Mouse (Mus musculus): ENCODE data around the gene Plpp7. TPM values are rescaled to one million over a fixed set of nuclear protein-coding genes. Genes with fewer than 3 reads are reported as not detected.

Plpp7 gene
- polyA plus RNA-seq, 1 experiment from 2014 or later, result 2.0 TPM

GRCm38 (mm10) chr2:32059613-32060012 lies 35.7 kb upstream of the Plpp7 start:
- H3K4me1 ChIP-seq (replicated peaks), result peaks cover 88% of the 10 kb centered on the region
- H3K27me3 ChIP-seq, result no peaks in the 10 kb centered on the region
- peak overlapping the region; percentile 87 for H3K27ac ChIP-seq
- H3K4me2 ChIP-seq, result no peak overlapping the region
- no peaks in the 10 kb centered on the region for H3K9me3 ChIP-seq (replicated peaks)
- no peak for ATAC-seq (ENCODE audit: low read depth)
- DNase-seq, result no peak
- no peak overlapping the region for H3K4me3 ChIP-seq (replicated peaks)
- H3K9ac ChIP-seq, result peak overlapping the region; percentile 7; the same call in 1 of the 2 replicates
- 59% methylated on average over 6 of the region's 6 CpGs for WGBS (ENCODE audit: insufficient replicate concordance)
- peaks cover 8% of the 10 kb centered on the region for H3K36me3 ChIP-seq

GRCm38 (mm10) chr2:32060228-32060805 lies 35.0 kb upstream of the Plpp7 start:
- ATAC-seq (ENCODE audit: low read depth), result no peak

DNA sequence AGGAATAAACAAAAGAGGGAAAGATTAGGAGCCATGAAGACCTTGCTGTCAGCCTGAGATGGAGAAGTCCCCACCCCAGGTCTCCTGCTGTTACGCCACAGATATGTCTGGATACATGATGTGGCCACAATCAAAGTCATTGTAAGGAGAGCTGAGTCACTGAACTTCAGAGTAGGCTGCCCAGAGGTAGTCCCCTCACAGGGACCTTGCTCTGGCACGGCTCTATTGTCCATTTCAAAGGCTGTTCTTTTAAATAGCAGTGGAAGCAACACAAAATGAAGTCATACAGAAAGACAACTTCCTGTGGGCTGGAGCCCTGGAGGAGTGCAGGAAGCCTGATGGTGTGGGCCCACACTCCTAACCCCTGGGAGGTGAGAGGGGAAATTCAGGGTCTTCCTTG lies 34.1 kb upstream of the Plpp7 start:
- H3K9me3 ChIP-seq (replicated peaks), result no peaks in the 10 kb centered on the region
- 8% methylated on average over 2 of the region's 2 CpGs for WGBS (ENCODE audit: insufficient replicate concordance)
- DNase-seq (peak; percentile 65), ATAC-seq (ENCODE audit: low read depth) (peak; percentile 85)
- peaks cover 96% of the 10 kb centered on the region for H3K4me1 ChIP-seq (replicated peaks)
- H3K36me3 ChIP-seq, result peaks cover 23% of the 10 kb centered on the region
- no peak overlapping the region for H3K4me3 ChIP-seq (replicated peaks)
- no peaks in the 10 kb centered on the region for H3K27me3 ChIP-seq
- peak overlapping the region; percentile 52 for H3K9ac ChIP-seq
- H3K4me2 ChIP-seq, result peak overlapping the region; percentile 51
- peak overlapping the region; percentile 87 for H3K27ac ChIP-seq

More at GRCm38 (mm10) chr2:32060228-32060805, 35.0 kb upstream of the Plpp7 start:
- peak overlapping the region; percentile 87 for H3K27ac ChIP-seq
- DNase-seq, result no peak
- 0 out of 2 replicates have a peak overlapping the region, but pooled peaks have one; percentile 52 for H3K9ac ChIP-seq
- peaks cover 92% of the 10 kb centered on the region for H3K4me1 ChIP-seq (replicated peaks)
- 71% methylated on average over 6 of the region's 6 CpGs for WGBS (ENCODE audit: insufficient replicate concordance)
- peaks cover 15% of the 10 kb centered on the region for H3K36me3 ChIP-seq
- no peaks in the 10 kb centered on the region for H3K27me3 ChIP-seq
- no peaks in the 10 kb centered on the region for H3K9me3 ChIP-seq (replicated peaks)
- no peak overlapping the region for H3K4me3 ChIP-seq (replicated peaks)
- H3K4me2 ChIP-seq, result no peak overlapping the region

GRCm38 (mm10) chr2:32061722-32062505 lies 33.4 kb upstream of the Plpp7 start:
- H3K9ac ChIP-seq, result peak overlapping the region; percentile 52
- no peaks in the 10 kb centered on the region for H3K9me3 ChIP-seq (replicated peaks)
- DNase-seq, result peak; percentile 67
- WGBS (ENCODE audit: insufficient replicate concordance), result 24% methylated on average over 12 of the region's 12 CpGs
- peak overlapping the region; percentile 87 for H3K27ac ChIP-seq
- no peaks in the 10 kb centered on the region for H3K27me3 ChIP-seq
- peak; percentile 84 for ATAC-seq (ENCODE audit: low read depth)
- peak overlapping the region; percentile 51 for H3K4me2 ChIP-seq
- H3K36me3 ChIP-seq, result peaks cover 31% of the 10 kb centered on the region
- H3K4me1 ChIP-seq (replicated peaks), result peaks cover 94% of the 10 kb centered on the region
- H3K4me3 ChIP-seq (replicated peaks), result 0 out of 2 replicates have a peak overlapping the region, but pooled peaks have one; percentile 23

- H3K9ac ChIP-seq, result peak overlapping the region; percentile 52
- H3K4me1 ChIP-seq (replicated peaks), result peaks cover 85% of the 10 kb centered on the region
- peaks cover 40% of the 10 kb centered on the region for H3K36me3 ChIP-seq
- no peaks in the 10 kb centered on the region for H3K27me3 ChIP-seq
- WGBS (ENCODE audit: insufficient replicate concordance), result 66% methylated on average over 15 of the region's 15 CpGs
- DNase-seq (no peak), ATAC-seq (ENCODE audit: low read depth) (no peak)
- H3K9me3 ChIP-seq (replicated peaks), result no peaks in the 10 kb centered on the region
- peak overlapping the region; percentile 87 for H3K27ac ChIP-seq
- H3K4me3 ChIP-seq (replicated peaks), result no peak overlapping the region
- H3K4me2 ChIP-seq, result peak overlapping the region; percentile 51
Measured at GRCm38 (mm10) chr2:32062626-32063410, 32.5 kb upstream of the Plpp7 start.

DNA sequence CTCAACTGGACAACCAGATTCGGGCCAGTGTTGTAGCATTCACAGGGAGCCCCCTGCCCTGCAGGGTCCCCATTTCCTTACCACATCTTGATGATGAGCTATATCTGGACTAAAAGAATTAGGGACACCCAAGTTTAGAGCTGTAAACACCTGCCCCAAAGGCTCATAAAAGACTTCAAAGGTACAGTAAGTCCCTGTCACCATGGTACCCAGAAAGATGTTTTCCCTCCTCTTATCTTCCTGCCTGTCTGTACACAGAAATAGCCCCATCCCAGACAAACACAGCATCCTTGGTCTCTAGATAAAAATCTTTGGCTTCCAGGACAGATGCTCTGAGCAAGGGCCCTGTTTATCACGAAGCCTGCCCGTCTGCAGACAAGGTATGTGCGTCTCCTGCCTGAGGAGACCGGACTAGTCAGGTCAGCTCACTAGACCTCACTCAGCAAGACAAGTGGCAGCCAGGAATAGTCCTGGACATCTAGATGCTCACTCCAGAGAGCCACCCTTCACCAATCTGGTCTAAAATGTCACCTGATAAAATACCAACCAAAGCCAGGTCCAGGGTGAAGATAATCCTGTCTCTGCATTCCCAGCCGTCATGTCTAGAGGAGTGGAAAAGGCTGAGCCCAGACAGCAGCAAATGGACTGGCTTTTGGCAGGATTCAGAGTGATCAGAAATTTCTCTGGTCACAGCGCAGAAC lies 31.7 kb upstream of the Plpp7 start:
- no peaks in the 10 kb centered on the region for H3K27me3 ChIP-seq
- no peak overlapping the region for H3K4me3 ChIP-seq (replicated peaks)
- peaks cover 47% of the 10 kb centered on the region for H3K36me3 ChIP-seq
- ATAC-seq (ENCODE audit: low read depth), result no peak
- 47% methylated on average over 7 of the region's 7 CpGs for WGBS (ENCODE audit: insufficient replicate concordance)
- H3K4me1 ChIP-seq (replicated peaks), result peaks cover 82% of the 10 kb centered on the region
- no peak overlapping the region for H3K4me2 ChIP-seq
- H3K9me3 ChIP-seq (replicated peaks), result no peaks in the 10 kb centered on the region
- 0 out of 2 replicates have a peak overlapping the region, but pooled peaks have one; percentile 10 for H3K9ac ChIP-seq
- DNase-seq, result no peak
- H3K27ac ChIP-seq, result peak overlapping the region; percentile 87

GRCm38 (mm10) chr2:32064913-32065312 lies 30.4 kb upstream of the Plpp7 start:
- H3K27ac ChIP-seq, result peak overlapping the region; percentile 87; the same call in 1 of the 2 replicates
- H3K36me3 ChIP-seq, result peaks cover 61% of the 10 kb centered on the region
- H3K27me3 ChIP-seq, result no peaks in the 10 kb centered on the region

GRCm38 (mm10) chr2:32065371-32065791 lies 29.9 kb upstream of the Plpp7 start:
- H3K27me3 ChIP-seq, result no peaks in the 10 kb centered on the region
- H3K9ac ChIP-seq, result no peak overlapping the region
- DNase-seq, result no peak
- no peaks in the 10 kb centered on the region for H3K9me3 ChIP-seq (replicated peaks)
- H3K4me2 ChIP-seq, result no peak overlapping the region
- peaks cover 68% of the 10 kb centered on the region for H3K4me1 ChIP-seq (replicated peaks)
- H3K36me3 ChIP-seq, result peaks cover 63% of the 10 kb centered on the region
- 75% methylated on average over 5 of the region's 5 CpGs for WGBS (ENCODE audit: insufficient replicate concordance)
- H3K27ac ChIP-seq, result no peak overlapping the region
- H3K4me3 ChIP-seq (replicated peaks), result no peak overlapping the region
- ATAC-seq (ENCODE audit: low read depth), result no peak

More at GRCm38 (mm10) chr2:32064913-32065312, 30.4 kb upstream of the Plpp7 start:
- DNase-seq (no peak), ATAC-seq (ENCODE audit: low read depth) (no peak)
- H3K9me3 ChIP-seq (replicated peaks), result no peaks in the 10 kb centered on the region
- 62% methylated on average over 13 of the region's 13 CpGs for WGBS (ENCODE audit: insufficient replicate concordance)
- H3K4me1 ChIP-seq (replicated peaks), result peaks cover 73% of the 10 kb centered on the region
- H3K4me3 ChIP-seq (replicated peaks), result no peak overlapping the region
- no peak overlapping the region for H3K4me2 ChIP-seq
- H3K9ac ChIP-seq, result no peak overlapping the region

DNA sequence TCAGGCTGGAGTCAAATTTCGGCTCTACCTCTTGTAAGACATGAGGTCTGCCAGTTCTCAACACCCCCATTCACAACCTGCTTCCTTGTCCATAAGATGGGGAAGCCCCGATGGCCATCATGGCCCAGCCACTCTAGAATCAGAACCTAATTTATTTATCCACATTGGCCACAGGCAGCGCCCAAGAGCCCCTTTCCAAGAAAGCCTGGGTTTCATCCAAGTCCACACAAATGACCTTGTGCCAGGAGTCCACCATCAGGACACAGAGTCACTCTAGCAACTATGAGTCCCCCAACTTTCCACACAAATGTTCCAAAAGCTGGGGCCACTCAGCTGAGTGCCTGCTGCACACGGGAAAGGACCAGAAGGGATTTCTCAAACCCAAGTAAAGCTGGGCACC lies 29.3 kb upstream of the Plpp7 start:
- Histone ChIP-seq H3K27me3 (no peaks in the 10 kb centered on the region), H3K36me3 (peaks cover 69% of the 10 kb centered on the region), H3K4me1 (replicated peaks) (peaks cover 63% of the 10 kb centered on the region), H3K4me2 (no peak overlapping the region), H3K4me3 (replicated peaks) (no peak overlapping the region), H3K9me3 (replicated peaks) (no peaks in the 10 kb centered on the region), H3K9ac (no peak overlapping the region), H3K27ac (no peak overlapping the region)
- no peak for DNase-seq
- 82% methylated on average over 4 of the region's 4 CpGs for WGBS (ENCODE audit: insufficient replicate concordance)
- ATAC-seq (ENCODE audit: low read depth), result no peak

GRCm38 (mm10) chr2:32068811-32069607 lies 26.3 kb upstream of the Plpp7 start:
- DNase-seq (no peak), ATAC-seq (ENCODE audit: low read depth) (no peak)
- WGBS (ENCODE audit: insufficient replicate concordance), result 82% methylated on average over 31 of the region's 31 CpGs
- H3K9me3 ChIP-seq (replicated peaks), result no peaks in the 10 kb centered on the region
- no peak overlapping the region for H3K4me2 ChIP-seq
- no peak overlapping the region for H3K27ac ChIP-seq
- no peaks in the 10 kb centered on the region for H3K27me3 ChIP-seq
- H3K4me1 ChIP-seq (replicated peaks), result peaks cover 45% of the 10 kb centered on the region
- H3K4me3 ChIP-seq (replicated peaks), result no peak overlapping the region
- H3K9ac ChIP-seq, result no peak overlapping the region
- H3K36me3 ChIP-seq, result peaks cover 96% of the 10 kb centered on the region

Measured in liver, embryonic 13.5 days (tissue).